Mouse (Mus musculus) lung, postnatal 0 days (tissue): ENCODE results near the gene Rufy1. TPM values are rescaled to one million over a fixed set of nuclear protein-coding genes. Genes with fewer than 3 reads are reported as not detected.
A peak's percentile ranks its signal among the peaks of the same experiment; 100 is the strongest.

Experiments
- ATAC-seq: fragments of 200-750 bp; cut with Nextera tagmentation; 2 replicates; pipeline ENCODE4 v1.8.0; 2017; ENCODE audit warnings: moderate library complexity
- DNase-seq: peaks from one replicate; pipeline ENCODE4 v3.0.0-alpha.2; 2016; ENCODE audit warnings: low spot score
- H3K27ac ChIP-seq: fragments of 300-500 bp; sonication (generic); 2 replicates; pipeline ENCODE4 v1.5.1; 2014; ENCODE audit warnings: antibody characterized with exemption, mild to moderate bottlenecking, low read length, mixed read lengths
- H3K27me3 ChIP-seq: fragments of 300-500 bp; sonication (generic); replicated peaks from 2 replicates; pipeline ENCODE4 v1.6.1; 2014; ENCODE audit warnings: low read length, mixed read lengths; ENCODE audit not compliant: insufficient read depth
- H3K36me3 ChIP-seq: fragments of 300-500 bp; sonication (generic); 2 replicates; pipeline ENCODE4 v1.6.1; 2014; ENCODE audit warnings: low read length, mixed read lengths; ENCODE audit not compliant: insufficient read depth
- H3K4me1 ChIP-seq: fragments of 300-500 bp; sonication (generic); 2 replicates; pipeline ENCODE4 v1.6.1; 2014; ENCODE audit warnings: antibody characterized with exemption, low read depth, low read length, mixed read lengths; ENCODE audit not compliant: insufficient read depth
- H3K4me2 ChIP-seq: fragments of 300-500 bp; sonication (generic); replicated peaks from 2 replicates; pipeline ENCODE4 v1.6.1; 2014; ENCODE audit warnings: low read depth, mild to moderate bottlenecking, low read length, moderate library complexity, mixed read lengths
- H3K4me3 ChIP-seq: fragments of 300-500 bp; sonication (generic); 2 replicates; pipeline ENCODE4 v1.5.1; 2014; ENCODE audit warnings: low read depth, low read length
- H3K9ac ChIP-seq: fragments of 300-500 bp; sonication (generic); replicated peaks from 2 replicates; pipeline ENCODE4 v1.6.1; 2014; ENCODE audit warnings: low read depth, mild to moderate bottlenecking
- H3K9me3 ChIP-seq: fragments of 300-500 bp; sonication (generic); 2 replicates; pipeline ENCODE4 v1.6.1; 2016; ENCODE audit warnings: low read length, mixed read lengths
- CTCF ChIP-seq: IDR thresholded peaks from 2 replicates; pipeline ENCODE4 v1.5.1; 2016; ENCODE audit warnings: antibody characterized with exemption, mild to moderate bottlenecking
- EP300 ChIP-seq: IDR thresholded peaks from 2 replicates; pipeline ENCODE4 v1.6.1; 2016; ENCODE audit warnings: antibody characterized with exemption, mild to moderate bottlenecking, control low read depth
- WGBS: fragments of 180-500 bp; shearing (Covaris S2); extraction: QIAGEN DNeasy Blood & Tissue Kit; methylation state at CpG from one replicate; pipeline ENCODE4 v1.1.7; 2014; 5-methylcytosine and 5-hydroxymethylcytosine counted together
- polyA plus RNA-seq: library from polyadenylated mRNA; unstranded; fragments of >200 nt; fragmentation: Nextera tagmentation; extraction: Ambion mirVana; gene quantifications from 2 replicates; pipeline ENCODE4 v1.2.1, GENCODE M21; 2015

Gene Rufy1
- polyA plus RNA-seq, 1 experiment from 2014 or later: 19.8 TPM

DNA sequence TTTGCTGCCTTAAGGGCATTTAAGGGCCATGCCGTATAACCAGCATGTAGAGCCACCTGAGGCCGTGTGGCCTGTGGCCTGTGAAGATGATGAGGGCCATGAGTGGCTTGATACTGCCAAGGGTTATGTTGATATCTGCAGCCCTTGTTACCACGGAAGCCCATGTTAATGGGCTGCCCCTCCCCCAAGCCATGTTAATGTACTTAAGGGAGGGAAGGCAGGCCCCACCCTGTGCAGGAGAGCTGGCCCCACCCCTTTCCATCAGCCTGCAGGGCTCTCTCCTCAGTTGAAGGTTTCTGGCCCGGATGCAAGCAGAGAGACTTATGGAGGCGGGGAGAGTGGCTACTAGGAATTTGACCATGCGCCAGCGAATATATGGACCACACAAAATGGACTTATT is 30.6 kb upstream of the Rufy1 start:
- DNase-seq (no peak), ATAC-seq (no peak)
- Histone ChIP-seq H3K4me1 (no peaks in the 10 kb centered on the region), H3K9ac (no peak overlapping the region), H3K4me3 (no peak overlapping the region), H3K9me3 (no peaks in the 10 kb centered on the region), H3K27ac (no peak overlapping the region), H3K4me2 (no peak overlapping the region), H3K36me3 (no peaks in the 10 kb centered on the region), H3K27me3 (no peaks in the 10 kb centered on the region)
- 59% methylated on average over 7 of the region's 7 CpGs for WGBS
- no peak for TF ChIP-seq CTCF
- no peak for TF ChIP-seq EP300

DNA sequence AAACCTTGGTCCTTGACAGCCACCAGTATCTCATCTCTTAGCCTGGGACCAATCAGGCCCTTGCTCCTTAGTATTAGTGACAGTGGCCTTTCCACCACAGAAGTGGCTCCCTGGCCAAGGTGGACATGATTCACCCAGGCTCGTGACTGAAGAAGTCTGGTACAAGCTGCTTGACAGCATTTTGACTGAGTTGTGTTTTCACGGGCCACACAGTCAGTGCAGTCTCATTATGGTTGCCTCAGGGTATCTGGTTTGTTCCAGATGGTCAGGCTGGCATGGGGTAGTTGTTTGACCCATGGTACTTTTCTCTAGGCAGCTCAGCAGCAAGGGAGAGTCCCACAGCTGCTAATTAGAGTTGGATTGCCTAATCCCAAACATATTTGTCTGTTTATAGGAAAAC is 28.3 kb upstream of the Rufy1 start:
- no peak overlapping the region for H3K27ac ChIP-seq
- no peaks in the 10 kb centered on the region for H3K27me3 ChIP-seq
- 64% methylated on average over 2 of the region's 2 CpGs for WGBS
- no peaks in the 10 kb centered on the region for H3K4me1 ChIP-seq
- DNase-seq (peak; percentile 14), ATAC-seq (no peak)
- no peaks in the 10 kb centered on the region for H3K9me3 ChIP-seq
- no peak overlapping the region for H3K4me3 ChIP-seq
- no peak overlapping the region for H3K4me2 ChIP-seq
- no peaks in the 10 kb centered on the region for H3K36me3 ChIP-seq
- no peak overlapping the region for H3K9ac ChIP-seq
- no peak for TF ChIP-seq CTCF
- TF ChIP-seq EP300: no peak

DNA sequence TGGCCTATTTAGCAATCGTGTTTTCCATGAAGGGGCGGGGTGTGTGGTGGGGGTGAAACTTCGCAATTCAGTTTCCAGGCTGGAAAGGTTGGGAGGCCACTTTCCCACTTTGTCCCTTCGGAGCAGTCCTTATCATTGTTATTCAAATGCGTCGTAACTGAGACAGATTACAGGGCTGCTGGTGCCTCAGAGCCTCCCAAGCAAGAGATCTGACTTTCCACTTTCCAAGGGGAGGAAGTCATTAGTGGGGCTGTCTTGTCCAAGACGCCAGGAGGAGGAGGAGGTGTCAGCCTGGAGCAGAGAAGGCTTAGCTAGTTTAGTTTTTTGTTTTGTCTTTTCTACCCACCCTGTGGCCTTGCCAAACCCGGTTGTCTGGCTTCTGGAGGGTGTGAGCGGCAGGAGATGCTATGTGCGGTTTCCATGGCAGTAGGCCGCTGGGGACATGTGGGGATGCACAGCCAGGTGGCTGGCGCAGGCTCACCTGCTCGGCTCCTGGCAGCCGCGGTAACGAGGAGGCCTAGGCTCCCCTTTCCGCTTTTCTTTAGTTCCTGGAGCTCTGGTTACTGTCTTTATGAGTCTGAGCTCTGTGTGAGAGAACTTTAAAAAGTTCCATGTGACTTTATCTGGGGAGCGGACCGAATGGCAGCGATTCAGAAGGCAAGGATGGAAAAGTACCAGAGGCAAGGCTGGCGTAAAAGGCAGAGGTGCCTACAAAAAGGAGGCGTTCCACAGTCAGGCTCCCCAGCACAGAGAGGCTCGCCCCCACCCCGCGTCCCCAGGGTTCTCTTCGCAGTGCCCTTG is 26.4 kb upstream of the Rufy1 start:
- WGBS: 8% methylated on average over 26 of the region's 26 CpGs
- no peaks in the 10 kb centered on the region for H3K27me3 ChIP-seq
- H3K9me3 ChIP-seq: no peaks in the 10 kb centered on the region
- ATAC-seq: peak; percentile 38
- no peaks in the 10 kb centered on the region for H3K36me3 ChIP-seq
- H3K9ac ChIP-seq: no peak overlapping the region; the same call in 1 of the 2 replicates
- H3K4me3 ChIP-seq: no peak overlapping the region
- peak; percentile 73 for DNase-seq
- peak overlapping the region; percentile 20; the same call in 1 of the 2 replicates for H3K27ac ChIP-seq
- H3K4me1 ChIP-seq: no peaks in the 10 kb centered on the region
- H3K4me2 ChIP-seq: peak overlapping the region; percentile 15; the same call in 1 of the 2 replicates
- no peak for TF ChIP-seq CTCF
- TF ChIP-seq EP300: no peak

DNA sequence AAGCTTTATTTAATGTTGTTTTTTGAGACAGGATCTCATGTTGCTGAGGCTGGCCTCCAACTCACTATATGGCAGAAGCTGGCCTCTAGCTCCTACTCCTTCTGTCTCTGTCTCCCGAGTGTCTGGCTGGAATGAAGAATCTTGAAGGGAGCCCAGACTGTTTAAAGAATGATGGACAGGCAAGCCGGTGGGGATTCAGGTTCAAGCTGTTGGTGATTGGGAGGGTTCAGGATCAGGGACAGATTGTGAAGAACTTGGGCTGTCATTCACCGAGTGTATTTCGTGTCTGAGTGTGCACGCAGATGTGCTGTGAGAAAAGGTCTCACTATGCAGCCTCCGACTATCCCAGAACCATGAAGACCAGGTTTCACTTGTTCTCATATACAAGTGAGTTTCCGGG is 25.5 kb upstream of the Rufy1 start:
- Histone ChIP-seq H3K36me3 (no peaks in the 10 kb centered on the region), H3K27me3 (no peaks in the 10 kb centered on the region), H3K4me1 (no peaks in the 10 kb centered on the region), H3K4me2 (no peak overlapping the region), H3K9ac (no peak overlapping the region), H3K27ac (no peak overlapping the region), H3K9me3 (no peaks in the 10 kb centered on the region), H3K4me3 (no peak overlapping the region)
- 44% methylated on average over 7 of the region's 7 CpGs for WGBS
- DNase-seq: no peak
- TF ChIP-seq CTCF (no peak), EP300 (no peak)
- ATAC-seq: no peak

DNA sequence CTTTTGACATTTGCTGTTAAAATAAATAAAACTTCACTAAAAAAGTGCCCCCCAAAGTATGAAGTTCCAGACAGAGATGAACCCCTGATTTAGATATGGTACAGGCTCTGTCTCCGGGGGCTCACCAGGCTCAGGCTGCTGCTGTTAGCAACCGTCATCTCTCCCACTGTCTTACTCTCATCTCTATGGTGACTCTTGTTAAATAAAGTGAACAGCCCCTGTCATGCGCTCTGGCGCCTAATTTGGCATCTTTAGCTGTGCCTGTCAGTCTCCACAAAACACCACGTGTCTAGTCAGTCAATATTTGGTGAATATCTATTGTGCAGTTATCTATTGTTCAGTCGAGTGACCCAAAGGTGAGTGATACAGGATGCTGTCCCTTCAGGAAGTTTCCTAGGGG is 24.0 kb upstream of the Rufy1 start:
- DNase-seq (no peak), ATAC-seq (no peak)
- Histone ChIP-seq H3K4me3 (no peak overlapping the region), H3K36me3 (no peaks in the 10 kb centered on the region), H3K9me3 (no peaks in the 10 kb centered on the region), H3K4me1 (no peaks in the 10 kb centered on the region), H3K27me3 (no peaks in the 10 kb centered on the region), H3K27ac (no peak overlapping the region), H3K9ac (no peak overlapping the region), H3K4me2 (no peak overlapping the region)
- 58% methylated on average over 6 of the region's 6 CpGs for WGBS
- no peak for TF ChIP-seq CTCF
- no peak for TF ChIP-seq EP300

DNA sequence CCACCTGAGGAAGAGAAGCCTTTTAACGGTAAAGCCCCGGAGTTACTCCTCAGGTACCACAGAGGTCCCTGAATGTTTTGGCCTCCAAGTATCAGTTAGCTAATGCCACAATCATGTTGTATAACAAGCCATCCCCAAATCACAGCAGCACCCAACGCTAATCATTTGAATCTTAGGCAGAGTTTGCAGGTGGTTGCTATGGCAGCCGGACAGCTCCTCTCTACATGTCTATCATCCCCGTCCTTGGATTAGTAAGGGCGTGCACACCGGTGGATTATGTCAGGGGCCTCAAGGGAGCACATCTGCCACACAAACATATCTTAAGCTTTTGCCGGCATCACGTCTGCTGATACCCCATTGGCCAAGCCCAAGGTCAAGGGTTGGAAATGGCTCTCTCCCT is 19.3 kb upstream of the Rufy1 start:
- no peak for TF ChIP-seq CTCF
- no peak for TF ChIP-seq EP300
- Histone ChIP-seq H3K27ac (no peak overlapping the region), H3K4me2 (no peak overlapping the region), H3K4me3 (no peak overlapping the region), H3K9ac (no peak overlapping the region), H3K4me1 (no peaks in the 10 kb centered on the region), H3K36me3 (no peaks in the 10 kb centered on the region), H3K9me3 (no peaks in the 10 kb centered on the region), H3K27me3 (no peaks in the 10 kb centered on the region)
- no peak for ATAC-seq
- no peak for DNase-seq
- WGBS: 69% methylated on average over 9 of the region's 9 CpGs
